Mouse (Mus musculus): ENCODE results near the gene Dclre1a. TPM values are rescaled to one million over a fixed set of nuclear protein-coding genes. Genes with fewer than 3 reads are reported as not detected.
"Not testable (repeated sequence)": the region's sequence is repeated elsewhere in the genome, so short reads cannot be mapped to it uniquely, and the experiment has no call there.

Gene Dclre1a
- total RNA-seq, 2 experiments from 2014 or later: 6.6 to 8.0 TPM

DNA sequence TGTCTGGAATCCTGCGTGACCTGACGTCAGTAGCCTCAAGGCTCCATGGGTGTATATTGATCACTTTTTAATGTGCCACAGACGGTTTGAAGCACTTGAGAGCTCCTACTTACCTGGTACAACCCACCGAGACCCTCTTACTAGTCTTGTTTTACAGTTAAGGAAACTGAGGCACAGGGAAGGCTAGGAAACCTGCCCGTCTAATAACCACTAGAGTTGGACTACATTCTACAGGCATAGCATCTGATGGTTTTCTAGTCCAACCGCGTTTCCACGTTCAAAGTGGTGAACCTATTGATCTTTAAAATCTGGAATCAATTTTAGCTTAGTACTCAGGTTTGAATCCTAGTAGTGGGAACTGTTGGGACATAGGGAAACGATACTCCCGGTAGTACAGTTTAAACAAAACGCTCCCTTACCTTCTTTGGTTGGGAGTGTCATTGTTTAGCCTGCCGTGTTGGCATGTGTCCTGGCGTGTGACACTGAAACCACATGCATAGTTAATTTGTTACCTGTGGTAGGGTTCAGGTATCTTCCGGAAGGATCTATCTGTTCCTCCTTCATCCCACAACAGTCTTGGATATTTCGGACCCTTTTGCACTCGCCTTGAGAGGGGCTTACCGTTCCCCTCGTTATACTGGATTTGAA lies 1.1 kb upstream of the Dclre1a start:
- no peak for DNase-seq (ENCODE audit: low spot score in 2 of 2)

GRCm38 (mm10) chr19:56548230-56549032 lies 409 bp upstream of the Dclre1a start, which contains the start of gene Nhlrc2:
Gene Nhlrc2, plus strand, starts transcription at chr19:56548261.
- peak; percentile 86 for DNase-seq (ENCODE audit: low spot score in 2 of 2)

DNA sequence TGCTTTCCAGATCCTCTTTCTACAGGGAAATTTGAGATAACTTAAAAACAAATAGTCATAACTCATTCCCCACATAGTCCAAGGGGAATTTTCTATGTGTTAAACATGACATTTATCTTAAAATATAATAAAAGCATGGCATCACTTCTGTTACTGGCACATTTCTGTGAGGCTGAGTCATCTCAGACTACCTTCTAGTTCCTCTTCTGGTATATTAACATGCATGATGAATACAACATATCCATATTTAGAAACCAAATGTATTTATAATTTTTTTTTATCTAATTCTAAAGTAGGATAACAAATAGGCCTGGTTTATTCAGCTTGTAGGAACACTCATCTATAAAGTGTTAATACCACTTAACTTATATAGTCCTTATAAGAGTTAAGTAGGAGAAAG lies 2.0 kb downstream of the Dclre1a start:
- DNase-seq (ENCODE audit: low spot score in 2 of 2): no peak

DNA sequence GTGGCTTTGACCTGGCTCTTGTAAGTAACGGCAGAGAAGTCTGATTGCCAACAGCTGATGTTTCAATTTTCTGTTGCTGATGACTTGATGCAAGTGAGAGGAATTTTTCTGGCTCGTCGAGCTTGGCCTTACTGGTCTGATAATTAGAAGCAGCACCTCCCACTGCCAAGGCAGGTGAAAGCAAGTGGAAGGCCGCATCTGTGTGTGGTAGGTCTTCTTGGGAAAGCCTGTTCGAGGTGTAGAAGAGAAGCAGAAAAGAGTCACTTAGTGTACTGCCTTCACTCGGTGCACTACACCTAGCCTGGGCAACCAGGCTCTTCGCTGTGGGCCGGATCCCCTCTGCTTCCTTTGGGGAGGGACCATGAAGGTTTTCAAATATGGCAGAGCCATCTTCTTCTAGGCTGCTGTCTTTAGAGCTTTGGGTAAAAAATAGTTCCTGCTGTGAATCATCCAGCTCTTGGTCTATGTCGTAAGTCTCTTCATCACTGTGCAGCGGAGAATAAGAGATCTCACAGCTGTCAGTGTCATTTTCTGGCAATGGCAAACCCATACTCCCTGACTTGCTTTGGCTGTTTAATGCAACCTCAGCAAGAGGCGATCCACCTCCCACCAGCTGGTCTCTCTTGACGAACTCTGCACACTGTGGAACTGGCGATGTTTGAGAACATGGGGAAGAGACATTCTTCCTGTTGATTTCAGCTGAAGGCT lies 3.2 kb downstream of the Dclre1a start:
- no peak for DNase-seq (ENCODE audit: low spot score in 2 of 2)

GRCm38 (mm10) chr19:56543320-56543719 lies 4.7 kb downstream of the Dclre1a start:
- no peak for DNase-seq (ENCODE audit: low spot score in 2 of 2)

DNA sequence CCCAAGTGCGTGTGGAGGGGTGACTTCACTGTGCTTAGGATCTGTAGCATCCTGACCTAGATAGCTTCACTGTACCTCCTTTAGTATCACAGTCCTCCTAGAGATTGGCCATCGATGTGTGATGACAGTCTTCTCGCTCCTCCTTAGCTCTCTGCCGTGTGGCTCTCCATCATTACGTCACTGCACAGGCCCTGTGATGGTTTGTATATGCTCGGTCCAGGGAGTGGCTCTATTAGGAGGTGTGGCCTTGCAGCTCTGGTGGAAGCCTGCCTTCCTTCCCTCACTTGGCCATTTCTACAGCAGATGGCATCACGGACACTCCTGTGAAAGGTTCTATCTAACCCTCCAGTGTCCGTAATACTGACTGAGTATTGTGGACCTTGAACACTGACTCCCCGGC lies 12.3 kb downstream of the Dclre1a start:
- no peak for DNase-seq (ENCODE audit: low spot score in 2 of 2)

DNA sequence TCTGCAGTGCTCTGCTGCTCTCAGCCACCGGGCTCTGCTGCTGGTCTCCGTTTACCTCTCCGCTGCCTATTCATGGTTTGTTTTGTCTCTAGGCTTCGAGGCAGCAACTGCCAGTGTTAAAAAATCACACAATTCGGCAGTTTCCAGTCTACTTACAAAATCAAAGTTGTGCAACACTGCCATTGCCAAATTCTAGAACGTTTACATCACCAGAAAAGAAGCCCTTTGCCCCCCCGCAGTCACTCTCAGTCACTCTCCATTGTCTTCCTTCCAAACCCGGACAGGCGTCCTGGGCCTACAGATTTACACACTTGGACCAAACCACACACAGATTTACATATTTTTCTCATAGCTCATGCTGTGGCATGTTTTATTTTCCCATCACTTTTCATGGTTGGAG lies 13.0 kb downstream of the Dclre1a start:
- no peak for DNase-seq (ENCODE audit: low spot score in 2 of 2)

DNA sequence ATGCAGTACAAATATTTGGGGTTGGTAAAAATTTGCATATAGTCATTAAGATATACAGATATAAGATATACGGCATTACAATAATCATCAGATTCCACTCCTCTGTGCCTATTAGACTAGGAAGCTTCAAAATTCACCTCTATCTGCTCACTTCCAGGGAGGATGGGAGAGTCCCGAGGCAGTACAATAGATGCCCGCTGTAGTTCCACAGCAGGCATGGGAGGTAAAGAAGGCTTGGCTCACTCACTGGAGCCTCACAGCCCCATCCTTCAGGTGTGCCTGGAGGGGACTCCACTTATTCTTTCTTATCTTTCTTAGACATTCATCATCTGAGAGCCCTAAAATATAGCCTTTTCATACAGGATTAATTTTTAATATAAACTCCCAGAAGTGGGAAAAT lies 13.7 kb downstream of the Dclre1a start:
- DNase-seq (ENCODE audit: low spot score in 2 of 2): no peak

GRCm38 (mm10) chr19:56533291-56534071 lies 14.5 kb downstream of the Dclre1a start:
- no peak for DNase-seq (ENCODE audit: low spot score in 2 of 2)

GRCm38 (mm10) chr19:56531251-56531650 lies 16.8 kb downstream of the Dclre1a start:
- DNase-seq (ENCODE audit: low spot score in 2 of 2): no peak

DNA sequence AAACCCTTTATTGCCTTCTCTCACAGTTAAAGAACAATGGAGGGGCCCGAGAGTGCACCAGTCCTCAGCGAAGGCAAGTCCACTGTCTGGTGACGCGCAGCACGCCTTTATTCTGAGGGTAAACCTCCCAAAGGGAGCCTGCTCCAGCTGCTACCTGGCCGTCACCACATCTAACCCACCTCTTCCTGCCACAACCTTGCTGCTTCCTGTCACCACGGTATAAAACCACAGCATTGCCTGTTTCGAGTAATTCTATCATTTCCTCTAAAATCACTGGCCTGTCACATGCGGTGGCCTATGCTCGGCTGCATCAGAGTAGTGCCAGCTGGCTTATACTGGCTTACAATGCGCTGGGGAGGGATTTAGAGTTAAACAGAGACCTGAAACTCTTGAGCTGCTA lies 17.5 kb downstream of the Dclre1a start:
- DNase-seq (ENCODE audit: low spot score in 2 of 2): not testable (repeated sequence)

- DNase-seq (ENCODE audit: low spot score in 2 of 2): not testable (repeated sequence)
Observed at GRCm38 (mm10) chr19:56519408-56519807, 28.6 kb downstream of the Dclre1a start.

GRCm38 (mm10) chr19:56513527-56513926 lies 34.5 kb downstream of the Dclre1a start:
- not testable (repeated sequence) for DNase-seq (ENCODE audit: low spot score in 2 of 2)

GRCm38 (mm10) chr19:56511207-56511606 lies 36.8 kb downstream of the Dclre1a start:
- not testable (repeated sequence) for DNase-seq (ENCODE audit: low spot score in 2 of 2)

GRCm38 (mm10) chr19:56503525-56503924 lies 44.5 kb downstream of the Dclre1a start:
- DNase-seq (ENCODE audit: low spot score in 2 of 2): not testable (repeated sequence)

- DNase-seq (ENCODE audit: low spot score in 2 of 2): not testable (repeated sequence)
Observed at GRCm38 (mm10) chr19:56503069-56503468, 45.0 kb downstream of the Dclre1a start.

GRCm38 (mm10) chr19:56494157-56494556 lies 53.9 kb downstream of the Dclre1a start:
- not testable (repeated sequence) for DNase-seq (ENCODE audit: low spot score in 2 of 2)

DNA sequence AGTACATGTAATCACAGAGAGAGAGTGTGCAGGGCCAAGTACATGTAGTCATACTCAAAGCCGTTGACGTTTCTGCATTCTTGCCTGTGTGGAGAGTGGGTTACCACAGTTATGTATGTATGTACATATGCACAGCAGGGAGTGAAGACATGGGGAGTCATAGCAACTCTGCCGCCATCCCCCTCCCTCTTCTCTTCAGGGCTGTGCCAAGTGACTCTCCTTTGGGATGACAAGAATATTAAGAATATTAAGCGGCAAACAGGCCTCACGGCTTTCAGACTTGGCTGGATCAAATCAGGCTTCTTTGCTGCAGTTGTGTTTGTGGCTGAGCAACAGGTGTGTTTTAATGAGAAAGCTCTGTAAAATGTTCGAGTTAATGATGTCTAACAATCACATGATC lies 58.4 kb downstream of the Dclre1a start:
- DNase-seq (ENCODE audit: low spot score in 2 of 2): no peak

DNA sequence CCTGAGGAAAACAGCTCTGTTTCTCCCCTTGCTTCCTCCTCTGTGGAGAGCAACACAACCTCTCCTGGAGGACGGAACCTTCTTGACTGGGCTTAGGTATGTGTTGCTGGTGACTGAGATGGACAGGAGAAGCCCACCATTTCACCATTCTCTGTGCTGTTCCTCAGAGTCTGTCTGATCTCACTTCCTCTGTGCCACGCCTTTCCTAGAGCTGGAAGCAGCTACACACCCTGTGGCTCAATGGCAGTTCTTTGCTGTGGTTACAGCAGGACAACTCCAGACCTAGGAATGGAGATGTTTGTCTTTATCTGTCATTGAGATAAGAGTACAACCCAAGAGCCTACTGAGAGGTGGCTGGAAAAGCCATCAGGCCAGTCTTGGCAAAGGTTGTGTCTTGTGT lies 60.7 kb downstream of the Dclre1a start:
- DNase-seq (ENCODE audit: low spot score in 2 of 2): no peak

- DNase-seq (ENCODE audit: low spot score in 2 of 2): no peak
Observed at GRCm38 (mm10) chr19:56486926-56487325, 61.1 kb downstream of the Dclre1a start.
